Mouse (Mus musculus) myocyte (in vitro differentiated cells): ENCODE measurements around the gene Nsf.

Experiments
- CEBPB ChIP-seq: IDR thresholded peaks from 2 replicates; pipeline ENCODE4 v1.6.1; 2011; ENCODE audit warnings: mild to moderate bottlenecking, moderate library complexity; ENCODE audit not compliant: poor library complexity, insufficient read depth, severe bottlenecking
- E2F4 ChIP-seq: IDR thresholded peaks from one replicate; pipeline ENCODE4 v1.6.1; 2011; ENCODE audit warnings: mild to moderate bottlenecking, control low read depth, moderate library complexity; ENCODE audit not compliant: insufficient read depth
- MAX ChIP-seq: IDR thresholded peaks from one replicate; pipeline ENCODE4 v1.6.1; 2011; ENCODE audit warnings: low read depth, mild to moderate bottlenecking, control low read depth
- MYOD1 ChIP-seq, 3 experiments: IDR thresholded peaks; one replicate each; pipeline ENCODE4 v1.6.1; 2011; ENCODE audit warnings: control low read depth in 2 of 3, low read depth in 2 of 3, mild to moderate bottlenecking in 2 of 3, moderate library complexity in 1 of 3; ENCODE audit not compliant: insufficient read length in 2 of 3, control insufficient read depth in 1 of 3
- MYOG ChIP-seq, 3 experiments: IDR thresholded peaks; one replicate each; pipeline ENCODE4 v1.6.1; 2011; ENCODE audit warnings: control low read depth in 2 of 3, low read depth in 2 of 3, mild to moderate bottlenecking in 2 of 3; ENCODE audit not compliant: insufficient read length in 2 of 3, control insufficient read depth in 1 of 3, insufficient read depth in 1 of 3
- POLR2A ChIP-seq: IDR thresholded peaks from one replicate; pipeline ENCODE4 v1.6.1; 2011; ENCODE audit warnings: low read depth, mild to moderate bottlenecking, control low read depth, moderate library complexity; ENCODE audit not compliant: insufficient read length
- POLR2AphosphoS2 ChIP-seq: IDR thresholded peaks from one replicate; pipeline ENCODE4 v1.6.1; 2011; ENCODE audit warnings: low read depth, control low read depth; ENCODE audit not compliant: insufficient read length
- REST ChIP-seq: IDR thresholded peaks from one replicate; pipeline ENCODE4 v1.6.1; 2011; ENCODE audit warnings: mild to moderate bottlenecking, control low read depth, moderate library complexity; ENCODE audit not compliant: insufficient read depth, insufficient read length
- USF1 ChIP-seq: IDR thresholded peaks from one replicate; pipeline ENCODE4 v1.6.1; 2011; ENCODE audit warnings: low read depth, mild to moderate bottlenecking, control low read depth, moderate library complexity

- no peak for TF ChIP-seq MYOD1 (IDR thresholded peaks at IDR 0.05; ENCODE audit: control insufficient read depth in 1 of 3, insufficient read length in 2 of 3, low read depth in 2 of 3)
- TF ChIP-seq E2F4 = no peak
- no peak for TF ChIP-seq POLR2A
- no peak for TF ChIP-seq MYOG (IDR thresholded peaks at IDR 0.05; ENCODE audit: control insufficient read depth in 1 of 3, insufficient read depth in 1 of 3, insufficient read length in 2 of 3, low read depth in 2 of 3)
- TF ChIP-seq USF1 = no peak
- no peak for TF ChIP-seq MAX
- TF ChIP-seq CEBPB = no peak
- no peak for TF ChIP-seq POLR2AphosphoS2
- TF ChIP-seq REST = no peak
Measured at GRCm38 (mm10) chr11:103890337-103891186, 63.3 kb downstream of the Nsf start.
